Mouse (Mus musculus) brain, adult 2 months (tissue): ENCODE measurements at regions not wholly inside any gene's neighbourhood (a gene's known extent, or its start where the extent isn't known, plus 50 kb on each side); places are given as distances from the start of the nearest gene placed in this dataset.

Experiments
- DNase-seq: peaks from one replicate; pipeline ENCODE4 v3.0.0; 2011; ENCODE audit warnings: low read depth, low spot score

DNA sequence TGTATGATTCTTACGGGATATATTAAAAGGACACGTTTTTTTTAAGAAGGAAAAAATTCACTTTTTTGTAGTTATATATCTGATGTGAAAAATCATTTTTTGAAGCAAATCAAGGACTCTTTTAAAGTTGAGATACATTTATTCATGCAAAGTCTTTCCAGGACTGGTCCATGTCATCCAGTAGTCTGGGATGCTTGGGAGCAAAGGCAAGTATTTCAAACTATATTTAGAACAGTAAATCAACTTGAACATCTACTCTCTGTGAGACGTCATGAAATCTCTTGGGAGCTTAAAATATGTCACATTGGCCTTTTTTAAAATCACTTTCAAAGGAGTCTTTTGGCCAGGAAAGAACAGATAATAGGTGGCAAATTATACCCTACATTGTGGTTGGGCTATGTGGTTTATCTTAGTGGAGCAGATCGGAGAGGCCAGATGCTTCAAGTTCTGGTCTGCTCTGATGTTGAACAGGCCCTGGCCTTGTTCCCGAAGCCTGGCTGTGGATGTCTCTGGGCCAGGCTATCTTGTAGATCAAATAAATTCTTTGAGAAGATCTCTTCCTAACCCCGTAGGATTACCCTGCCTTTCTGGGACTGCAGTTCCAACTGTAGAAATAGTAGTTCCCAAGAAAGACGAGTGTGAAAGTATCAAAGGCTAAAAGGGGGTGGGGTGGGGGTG, 936.8 kb upstream of the Lcorl start:
- DNase-seq = no peak

DNA sequence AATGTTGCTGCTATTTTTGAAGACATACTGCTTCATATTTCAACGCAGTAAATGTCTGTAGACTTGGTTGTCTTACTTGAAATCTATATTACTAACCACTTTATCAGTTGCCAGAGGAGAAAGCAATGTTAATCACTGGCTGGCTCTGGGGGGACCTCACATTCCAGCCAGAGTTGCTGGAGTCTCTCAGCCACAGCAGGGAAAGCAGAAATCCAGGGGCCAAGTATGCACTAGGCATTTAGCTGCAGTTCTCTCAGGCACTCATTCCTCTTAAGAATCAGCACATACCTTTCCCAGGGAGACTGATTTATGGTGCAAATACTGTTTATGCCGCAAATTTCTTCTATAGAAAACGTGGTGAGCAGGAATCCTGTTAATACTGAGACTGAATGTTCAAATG, 933.6 kb upstream of the Lcorl start:
- DNase-seq = no peak

DNA sequence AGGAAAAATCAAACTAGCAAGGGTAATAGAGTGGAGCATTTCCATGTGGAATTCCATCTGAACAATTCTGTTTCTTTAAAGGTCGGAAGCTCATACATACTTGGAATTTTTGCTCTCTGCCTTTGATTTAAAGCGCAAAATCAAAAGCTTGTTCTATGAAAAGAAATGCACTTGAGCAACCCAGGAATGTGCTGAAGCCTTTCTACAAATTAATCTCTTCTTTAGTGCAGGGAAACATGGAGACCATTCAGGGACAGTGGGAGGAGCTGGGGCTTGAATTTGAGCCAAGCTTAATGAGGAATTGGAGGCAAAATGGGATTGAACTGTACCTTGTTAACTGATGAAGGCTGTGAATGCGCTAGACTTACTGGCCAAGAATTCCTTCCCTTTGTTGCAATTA, 933.1 kb upstream of the Lcorl start:
- DNase-seq = no peak

GRCm38 (mm10) chr5:46787079-46787478, 929.7 kb upstream of the Lcorl start:
- DNase-seq = no peak

- DNase-seq = no peak
Observed at GRCm38 (mm10) chr5:46756094-46756493, 898.7 kb upstream of the Lcorl start.

DNA sequence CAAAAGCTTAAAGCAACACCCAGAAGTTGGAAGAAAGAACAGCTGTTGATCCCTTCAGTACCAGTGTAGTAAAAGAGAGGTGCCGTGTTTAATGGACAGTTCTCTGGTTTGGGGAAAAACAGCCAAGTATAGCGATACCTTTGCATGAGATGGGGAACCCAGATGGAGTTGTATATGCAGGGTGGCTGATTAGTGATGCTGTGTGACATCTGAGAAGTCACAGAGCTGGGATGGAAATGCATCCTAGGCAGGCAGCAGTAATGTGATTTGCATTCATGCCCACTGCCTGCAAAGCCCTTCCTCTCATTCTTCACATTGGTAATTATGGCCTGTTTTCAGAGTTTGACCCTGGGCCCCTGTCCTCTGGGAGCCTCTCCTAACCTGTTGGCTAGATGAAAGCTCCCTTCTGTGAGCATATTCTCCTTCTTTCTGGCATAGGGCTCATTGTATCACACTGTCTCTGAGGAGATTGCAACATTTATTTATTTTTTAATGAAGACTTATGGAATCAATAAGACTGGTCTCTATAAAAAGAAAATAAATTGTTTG, 882.7 kb upstream of the Lcorl start:
- DNase-seq = no peak

DNA sequence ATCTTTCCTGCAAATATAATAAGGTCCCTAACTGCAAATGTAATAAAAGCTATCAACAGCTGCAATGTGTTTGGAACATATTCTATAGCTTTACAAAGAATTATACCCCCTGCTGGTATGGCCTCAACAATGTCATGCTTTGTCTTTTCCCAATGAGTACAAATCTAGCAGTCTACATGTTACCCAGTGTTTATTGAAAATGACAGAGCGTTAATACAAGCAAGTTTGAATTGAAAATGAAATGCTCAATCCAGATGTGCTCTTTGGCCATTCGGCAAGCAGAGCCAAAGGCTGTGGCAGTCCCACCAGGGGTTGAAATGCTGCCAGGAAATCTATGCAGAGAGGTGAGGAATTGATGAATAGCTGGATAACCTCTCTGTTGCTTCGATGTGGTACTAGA, 875.1 kb upstream of the Lcorl start:
- DNase-seq = no peak

- no peak for DNase-seq
Observed at GRCm38 (mm10) chr5:46732025-46732424, 874.6 kb upstream of the Lcorl start.

GRCm38 (mm10) chr5:46731297-46731696, 873.9 kb upstream of the Lcorl start:
- DNase-seq = no peak

DNA sequence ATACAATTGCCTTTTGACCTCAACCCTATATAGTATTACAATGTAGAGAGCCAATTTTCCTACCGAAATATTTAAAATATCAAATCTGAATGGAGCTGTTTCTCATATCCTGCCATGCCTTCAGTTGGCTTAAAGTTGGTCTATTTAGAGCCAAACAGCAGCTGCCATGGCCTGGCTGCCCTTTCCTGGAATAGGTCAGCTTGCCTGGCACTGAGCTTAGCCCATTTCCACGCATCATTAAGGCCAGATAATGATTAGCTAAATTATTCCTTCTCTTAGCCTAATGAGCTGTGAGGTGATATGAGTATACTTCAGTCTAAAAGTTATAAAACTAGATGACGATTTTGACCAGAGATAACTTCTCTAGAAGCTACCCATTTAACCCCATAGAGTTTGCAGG, 852.2 kb upstream of the Lcorl start:
- no peak for DNase-seq

GRCm38 (mm10) chr5:46707845-46708244, 850.4 kb upstream of the Lcorl start:
- no peak for DNase-seq

GRCm38 (mm10) chr5:46707021-46707420, 849.6 kb upstream of the Lcorl start:
- no peak for DNase-seq

DNA sequence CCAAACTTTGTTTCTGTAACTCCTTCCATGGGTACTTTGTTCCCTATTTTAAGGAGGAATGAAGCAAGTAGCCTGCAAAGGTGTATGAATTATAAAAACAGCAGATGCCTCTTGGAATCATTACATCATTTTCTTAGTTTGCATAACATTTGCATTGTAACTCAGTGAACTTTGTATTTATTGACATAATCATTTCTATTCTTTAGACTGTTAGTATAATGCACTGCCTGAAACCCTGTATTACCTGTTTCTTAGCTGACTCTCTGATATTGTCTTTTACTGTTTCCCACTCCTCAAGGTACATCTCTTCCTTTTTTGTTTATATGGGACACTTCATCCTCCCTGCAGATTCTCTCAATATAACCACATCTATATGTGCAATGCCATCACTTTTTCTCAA, 820.6 kb upstream of the Lcorl start:
- DNase-seq = no peak

DNA sequence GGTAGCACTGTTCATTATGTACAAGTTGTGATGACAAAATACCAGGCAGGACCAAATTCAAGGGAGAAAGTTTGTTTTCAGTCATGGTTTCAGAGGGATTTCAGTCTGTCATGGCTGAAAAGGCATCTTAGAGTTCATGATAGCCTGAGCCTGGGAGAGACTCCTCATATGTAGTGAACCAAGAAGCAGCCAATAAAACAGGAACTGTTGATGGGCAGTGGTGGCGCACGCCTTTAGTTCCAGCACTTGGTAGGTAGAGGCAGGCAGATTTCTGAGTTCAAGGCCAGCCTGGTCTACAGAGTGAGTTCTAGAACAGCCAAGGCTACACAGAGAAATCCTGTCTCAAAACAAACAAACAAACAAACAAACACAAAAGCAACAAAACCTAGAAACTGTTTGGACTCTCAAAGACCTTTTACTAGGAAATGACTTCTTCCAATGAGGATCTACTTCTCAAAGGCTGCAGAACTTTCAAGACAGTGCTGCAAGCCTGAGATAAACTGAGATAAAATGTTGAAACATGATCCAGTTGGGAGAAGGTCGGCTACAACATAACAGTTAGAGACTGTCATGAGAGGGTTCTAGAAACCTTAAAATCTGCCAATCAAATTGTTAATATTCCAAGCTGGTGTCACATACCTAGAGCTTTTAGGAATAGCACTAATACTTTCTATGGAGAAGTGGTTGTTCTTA, 817.5 kb upstream of the Lcorl start:
- no peak for DNase-seq

- DNase-seq = no peak
Observed at GRCm38 (mm10) chr5:46673413-46673812, 816.0 kb upstream of the Lcorl start.

DNA sequence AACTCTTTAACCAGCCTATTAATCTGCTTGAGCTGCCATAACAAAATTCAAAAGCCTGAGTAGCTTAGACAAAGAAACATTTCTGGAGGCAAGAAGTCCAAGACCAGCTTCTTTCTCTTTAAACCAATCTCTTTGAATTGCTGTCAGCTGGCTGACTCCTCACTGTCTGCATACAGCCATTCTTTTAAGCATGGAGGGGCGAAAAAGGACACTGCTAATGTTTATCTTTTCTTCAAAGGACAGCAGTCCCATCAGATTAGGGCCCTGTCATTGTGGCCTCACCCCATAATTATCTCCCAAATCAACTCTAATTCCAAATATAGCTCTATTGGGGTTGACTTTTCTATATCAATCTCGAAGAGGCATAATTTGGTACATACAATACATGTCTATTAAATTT, 813.1 kb upstream of the Lcorl start:
- no peak for DNase-seq

DNA sequence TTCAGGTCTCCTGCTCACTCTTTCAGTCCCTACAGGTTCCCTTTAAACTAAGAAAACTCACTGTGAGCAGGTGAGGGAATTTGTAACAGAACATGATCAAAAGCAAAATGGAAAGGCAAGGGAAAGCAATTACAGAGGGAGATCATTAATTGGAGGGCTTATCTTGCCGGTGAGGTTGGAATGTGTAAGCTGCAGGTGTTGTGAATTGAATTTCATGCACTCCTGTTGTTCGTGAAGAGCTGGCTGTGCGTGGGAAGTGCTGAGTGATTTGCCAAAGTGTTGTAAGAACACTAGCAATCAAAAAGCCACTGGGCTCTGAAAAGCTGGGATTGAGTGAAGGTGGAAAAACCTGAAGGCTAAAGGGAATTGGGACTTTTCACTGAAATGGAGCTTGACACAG, 808.8 kb upstream of the Lcorl start:
- peak; percentile 38 for DNase-seq

DNA sequence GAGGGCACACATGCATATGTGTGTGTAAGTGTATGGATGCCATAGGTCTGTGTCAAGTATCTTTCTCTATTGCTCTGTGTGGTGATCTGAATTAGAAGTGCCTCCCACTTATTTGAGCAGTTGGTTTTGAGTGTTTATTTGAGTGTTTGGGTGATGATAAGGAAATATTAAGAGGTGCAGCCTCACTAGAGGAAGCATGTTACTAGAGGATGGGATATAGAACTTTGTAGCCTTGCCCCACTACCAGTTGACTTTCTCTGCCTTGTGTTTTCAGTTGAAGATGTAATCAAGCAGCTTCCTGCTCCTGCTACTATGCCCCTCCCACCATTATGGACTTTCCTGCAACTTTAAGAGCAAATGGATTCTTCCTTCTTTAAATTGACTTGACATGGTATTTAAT, 799.6 kb upstream of the Lcorl start:
- DNase-seq = no peak

GRCm38 (mm10) chr5:46654189-46654588, 796.8 kb upstream of the Lcorl start:
- no peak for DNase-seq

GRCm38 (mm10) chr5:46643009-46643408, 785.6 kb upstream of the Lcorl start:
- no peak for DNase-seq

- DNase-seq = no peak
Observed at GRCm38 (mm10) chr5:46635116-46635668, 777.8 kb upstream of the Lcorl start.
